Mouse (Mus musculus): Measurements from ENCODE around the gene Atp2a2.

- no peak for TF ChIP-seq CTCF (IDR thresholded peaks at IDR 0.05; ENCODE audit: extremely low read depth, insufficient read depth, insufficient read length, insufficient replicate concordance)
- TF ChIP-seq POLR2A (IDR thresholded peaks at IDR 0.05; ENCODE audit: low read depth, low read length), result no peak
These were observed 36.1 kb upstream of the Atp2a2 start for GRCm38 (mm10) chr5:122538077-122538476.

Data from spleen, adult 2 months (tissue).